Mouse (Mus musculus) megakaryocyte, embryonic 14.5 days (primary cell): Measurements from ENCODE around the gene Ndufb5.

Experiments used
- FLI1 ChIP-seq: IDR thresholded peaks from 2 replicates; pipeline ENCODE4 v1.6.1; 2012; ENCODE audit warnings: low read length, inconsistent platforms, mixed read lengths
- GATA1 ChIP-seq: IDR thresholded peaks from 3 replicates; pipeline ENCODE4 v1.6.1; 2012; ENCODE audit warnings: mixed read lengths, low read length, inconsistent platforms, borderline replicate concordance

DNA sequence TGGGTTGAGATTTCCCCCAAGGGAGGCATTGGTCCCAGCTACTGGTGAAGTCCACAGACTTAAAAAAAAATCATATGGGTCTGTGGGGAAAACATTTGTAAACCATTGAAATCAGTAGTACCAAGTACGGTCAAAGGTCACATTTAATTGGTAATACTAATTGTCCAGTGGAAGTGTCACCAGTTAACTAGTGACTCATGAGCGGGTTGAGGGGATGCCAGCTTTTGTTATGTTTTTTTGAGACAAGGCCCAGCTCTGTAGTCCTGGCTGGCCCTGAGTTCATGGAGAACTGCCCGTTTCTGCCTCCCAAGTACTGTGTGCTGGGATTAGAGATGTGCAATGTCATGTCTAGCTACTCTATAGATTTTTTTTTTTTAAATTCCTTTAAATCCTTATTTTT, 23.1 kb upstream of the Ndufb5 start:
- TF ChIP-seq FLI1 (no peak), GATA1 (no peak)
